Mouse (Mus musculus) liver, postnatal 0 days (tissue): ENCODE results near the gene Kcnc3.

Experiments used
- CTCF ChIP-seq: sonication (generic); IDR thresholded peaks from 2 replicates; pipeline ENCODE4 v1.5.1; 2016; ENCODE audit warnings: antibody characterized with exemption, low read depth
- EP300 ChIP-seq: IDR thresholded peaks from 2 replicates; pipeline ENCODE4 v1.6.1; 2016; ENCODE audit warnings: antibody characterized with exemption, low read depth, mild to moderate bottlenecking

DNA sequence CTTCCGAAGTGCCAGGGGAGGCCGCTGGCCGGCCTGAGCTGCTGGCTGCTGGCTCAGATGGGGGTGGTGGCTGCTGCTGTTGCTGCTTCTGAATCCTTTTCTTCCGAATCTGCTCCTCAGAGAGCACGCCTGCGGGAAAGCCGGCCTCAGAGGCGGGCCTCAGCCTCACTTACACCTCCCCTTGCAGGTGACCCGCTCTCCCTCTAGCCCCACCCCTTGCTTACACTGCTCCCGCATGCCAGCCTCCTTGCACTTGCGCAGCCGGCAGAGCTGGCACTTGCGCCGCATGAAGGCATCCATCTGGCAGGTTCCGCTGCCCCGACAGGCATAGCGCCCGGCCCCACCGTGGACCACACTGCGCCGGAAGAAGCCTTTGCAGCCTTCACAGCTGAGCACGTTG is 38.7 kb upstream of the Kcnc3 start:
- TF ChIP-seq CTCF (no peak), EP300 (no peak)
